Mouse (Mus musculus) midbrain, postnatal 0 days (tissue): Measurements from ENCODE around the gene Frmd4b. TPM values are rescaled to one million over a fixed set of nuclear protein-coding genes. Genes with fewer than 3 reads are reported as not detected.

ENCODE experiments used
- ATAC-seq: fragments of 200-750 bp; cut with Nextera tagmentation; 2 replicates; pipeline ENCODE4 v1.8.0; 2017; ENCODE audit warnings: moderate number of reproducible peaks, mild to moderate bottlenecking, moderate TSS enrichment, moderate library complexity; ENCODE audit not compliant: low FRiP score
- DNase-seq: peaks from one replicate; pipeline ENCODE4 v3.0.0-alpha.2; 2015; ENCODE audit warnings: low spot score
- H3K27ac ChIP-seq: fragments of 300-500 bp; sonication (generic); 2 replicates; pipeline ENCODE4 v1.5.1; 2014; ENCODE audit warnings: low read depth, mild to moderate bottlenecking, low read length, mixed read lengths
- H3K27me3 ChIP-seq: fragments of 300-500 bp; sonication (generic); 2 replicates; pipeline ENCODE4 v1.6.1; 2014; ENCODE audit warnings: low read length, control low read depth, mixed read lengths; ENCODE audit not compliant: insufficient read depth
- H3K36me3 ChIP-seq: fragments of 300-500 bp; sonication (generic); 2 replicates; pipeline ENCODE4 v1.6.1; 2014; ENCODE audit warnings: low read length, control low read depth, mixed read lengths; ENCODE audit not compliant: insufficient read depth
- H3K4me1 ChIP-seq: fragments of 300-500 bp; sonication (generic); 2 replicates; pipeline ENCODE4 v1.6.1; 2014; ENCODE audit warnings: mild to moderate bottlenecking, control low read depth, antibody characterized with exemption, low read length, mixed read lengths; ENCODE audit not compliant: insufficient read depth
- H3K4me2 ChIP-seq: fragments of 300-500 bp; sonication (generic); 2 replicates; pipeline ENCODE4 v1.6.1; 2014; ENCODE audit warnings: low read depth, mild to moderate bottlenecking, low read length, mixed read lengths; ENCODE audit not compliant: poor library complexity, severe bottlenecking
- H3K4me3 ChIP-seq: fragments of 300-500 bp; sonication (generic); 2 replicates; pipeline ENCODE4 v1.5.1; 2014; ENCODE audit warnings: low read depth, mild to moderate bottlenecking, low read length, moderate library complexity
- H3K9ac ChIP-seq: fragments of 300-500 bp; sonication (generic); replicated peaks from 2 replicates; pipeline ENCODE4 v1.6.1; 2014; ENCODE audit warnings: mild to moderate bottlenecking, low read length, moderate library complexity, mixed read lengths; ENCODE audit not compliant: poor library complexity, severe bottlenecking
- H3K9me3 ChIP-seq: fragments of 300-500 bp; sonication (generic); 2 replicates; pipeline ENCODE4 v1.6.1; 2016; ENCODE audit warnings: low read length, control low read depth
- CTCF ChIP-seq: IDR thresholded peaks from 2 replicates; pipeline ENCODE4 v1.5.1; 2016; ENCODE audit warnings: antibody characterized with exemption, mild to moderate bottlenecking
- WGBS: fragments of 180-500 bp; shearing (Covaris S2); extraction: QIAGEN DNeasy Blood & Tissue Kit; methylation state at CpG from one replicate; pipeline ENCODE4 v1.1.7; 2014; 5-methylcytosine and 5-hydroxymethylcytosine counted together
- polyA plus RNA-seq: library from polyadenylated mRNA; unstranded; fragments of >200 nt; fragmentation: Nextera tagmentation; extraction: Ambion mirVana; gene quantifications from 2 replicates; pipeline ENCODE4 v1.2.1, GENCODE M21; 2015
- total RNA-seq: library from RNA; depleted of rRNA; stranded (reverse); fragments of >200 nt; gene quantifications from 2 replicates; pipeline ENCODE4 v1.2.3, GENCODE M21; 2014

The Frmd4b gene
- total and polyA plus RNA-seq, 2 experiments from 2014 or later = 7.9 to 20.7 TPM

GRCm38 (mm10) chr6:97405311-97405710 is 212.0 kb downstream of the Frmd4b start:
- DNase-seq (no peak), ATAC-seq (no peak)
- Histone ChIP-seq H3K9me3 (no peaks in the 10 kb centered on the region), H3K27ac (no peak overlapping the region), H3K4me3 (no peak overlapping the region), H3K4me1 (no peaks in the 10 kb centered on the region), H3K4me2 (no peak overlapping the region), H3K9ac (no peak overlapping the region), H3K27me3 (no peaks in the 10 kb centered on the region), H3K36me3 (no peaks in the 10 kb centered on the region)
- 66% methylated on average over 7 of the region's 7 CpGs for WGBS
- TF ChIP-seq CTCF = no peak

DNA sequence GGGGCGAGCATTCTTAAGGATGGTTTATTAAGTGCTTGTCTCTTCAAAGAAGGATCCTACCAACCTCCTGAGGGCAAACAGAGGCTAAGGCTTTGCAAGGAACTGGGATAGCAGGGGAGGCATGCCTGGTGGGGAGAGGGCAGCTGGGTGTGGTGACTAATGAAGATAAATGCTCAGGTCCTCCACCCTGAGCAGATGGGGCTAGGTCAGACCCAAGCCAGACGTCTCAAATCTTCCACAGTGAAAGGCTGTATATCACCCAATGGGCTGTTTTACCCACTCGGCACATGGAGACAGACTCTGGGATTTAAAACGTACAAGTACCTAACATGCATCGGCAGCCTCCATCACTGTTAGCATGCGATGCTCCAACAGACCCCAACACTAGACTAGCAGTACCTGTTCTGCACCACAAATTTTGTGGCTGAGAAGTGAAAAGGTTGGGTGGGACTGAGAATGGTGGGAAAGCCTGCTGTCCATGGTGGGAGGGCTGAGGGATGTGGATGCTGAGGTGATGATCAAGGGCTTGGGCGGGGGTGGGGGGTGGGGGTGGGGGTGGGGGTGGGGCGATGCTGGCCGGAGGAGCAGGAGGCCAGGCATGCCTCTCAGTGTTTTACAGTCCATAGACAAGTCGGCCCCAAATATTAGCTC is 214.4 kb downstream of the Frmd4b start:
- H3K27me3 ChIP-seq = no peaks in the 10 kb centered on the region
- H3K4me3 ChIP-seq = no peak overlapping the region
- no peak overlapping the region for H3K27ac ChIP-seq
- no peak for DNase-seq
- H3K4me1 ChIP-seq = no peaks in the 10 kb centered on the region
- H3K9me3 ChIP-seq = no peaks in the 10 kb centered on the region
- H3K9ac ChIP-seq = no peak overlapping the region
- H3K4me2 ChIP-seq = no peak overlapping the region
- no peak for TF ChIP-seq CTCF
- WGBS = 79% methylated on average over 10 of the region's 10 CpGs
- ATAC-seq = no peak
- no peaks in the 10 kb centered on the region for H3K36me3 ChIP-seq

DNA sequence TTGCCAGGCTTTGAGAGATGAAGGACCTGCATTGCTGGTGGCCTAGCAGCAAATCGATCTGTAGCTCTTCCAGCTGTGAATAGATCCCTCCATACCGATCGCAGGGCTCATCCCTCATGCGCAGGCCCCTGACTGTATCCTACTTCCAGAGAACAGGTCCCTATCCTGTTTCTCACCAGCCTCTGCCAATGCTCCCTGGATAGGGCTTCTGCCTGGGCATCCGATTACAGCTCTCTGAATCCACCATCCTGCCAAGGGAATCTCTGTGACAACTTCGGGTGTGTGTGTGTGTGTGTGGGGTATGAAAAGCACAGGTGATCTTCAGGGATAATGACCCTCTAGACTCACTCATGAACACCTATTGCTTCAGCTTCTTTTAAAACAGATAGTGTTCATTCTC is 216.9 kb downstream of the Frmd4b start:
- H3K27me3 ChIP-seq = no peaks in the 10 kb centered on the region
- no peak overlapping the region for H3K4me2 ChIP-seq
- H3K27ac ChIP-seq = no peak overlapping the region
- ATAC-seq (no peak), DNase-seq (no peak)
- H3K9me3 ChIP-seq = no peaks in the 10 kb centered on the region
- no peak overlapping the region for H3K4me3 ChIP-seq
- TF ChIP-seq CTCF = no peak
- H3K9ac ChIP-seq = no peak overlapping the region
- peaks cover 5% of the 10 kb centered on the region; the same call in 1 of the 2 replicates for H3K4me1 ChIP-seq
- WGBS = 94% methylated on average over 6 of the region's 6 CpGs
- no peaks in the 10 kb centered on the region for H3K36me3 ChIP-seq

GRCm38 (mm10) chr6:97397935-97398334 is 219.4 kb downstream of the Frmd4b start:
- H3K4me1 ChIP-seq = peaks cover 6% of the 10 kb centered on the region; the same call in 1 of the 2 replicates
- H3K36me3 ChIP-seq = no peaks in the 10 kb centered on the region
- H3K4me2 ChIP-seq = no peak overlapping the region
- ATAC-seq (no peak), DNase-seq (no peak)
- WGBS = 81% methylated on average over 4 of the region's 4 CpGs
- H3K9me3 ChIP-seq = no peaks in the 10 kb centered on the region
- no peak overlapping the region for H3K4me3 ChIP-seq
- H3K27ac ChIP-seq = no peak overlapping the region
- H3K27me3 ChIP-seq = no peaks in the 10 kb centered on the region
- no peak overlapping the region for H3K9ac ChIP-seq
- TF ChIP-seq CTCF = no peak

DNA sequence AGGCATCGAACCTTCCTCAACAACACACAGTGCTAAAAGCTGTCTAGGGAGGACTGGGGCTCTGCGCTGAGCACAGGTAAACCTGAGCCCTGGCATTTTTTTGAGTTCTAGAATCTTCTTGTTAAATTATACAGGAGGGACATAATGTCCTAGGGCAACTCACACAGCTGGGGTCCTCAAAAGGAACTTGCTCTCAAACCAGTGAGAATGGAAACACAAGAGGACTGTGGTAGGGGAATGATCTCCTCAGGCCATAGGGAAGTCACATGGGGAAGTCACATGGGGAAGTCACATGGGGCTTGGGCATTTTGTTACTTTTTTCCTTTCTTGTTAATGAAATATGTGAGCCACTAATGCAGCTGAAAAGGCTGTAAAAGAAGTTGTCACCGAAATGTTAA is 220.4 kb downstream of the Frmd4b start:
- H3K27me3 ChIP-seq = no peaks in the 10 kb centered on the region
- DNase-seq (no peak), ATAC-seq (no peak)
- 52% methylated on average over 3 of the region's 3 CpGs for WGBS
- H3K9ac ChIP-seq = no peak overlapping the region
- no peak for TF ChIP-seq CTCF
- H3K4me1 ChIP-seq = peaks cover 6% of the 10 kb centered on the region; the same call in 1 of the 2 replicates
- no peaks in the 10 kb centered on the region for H3K9me3 ChIP-seq
- no peak overlapping the region for H3K4me2 ChIP-seq
- H3K27ac ChIP-seq = no peak overlapping the region
- no peaks in the 10 kb centered on the region for H3K36me3 ChIP-seq
- no peak overlapping the region for H3K4me3 ChIP-seq

DNA sequence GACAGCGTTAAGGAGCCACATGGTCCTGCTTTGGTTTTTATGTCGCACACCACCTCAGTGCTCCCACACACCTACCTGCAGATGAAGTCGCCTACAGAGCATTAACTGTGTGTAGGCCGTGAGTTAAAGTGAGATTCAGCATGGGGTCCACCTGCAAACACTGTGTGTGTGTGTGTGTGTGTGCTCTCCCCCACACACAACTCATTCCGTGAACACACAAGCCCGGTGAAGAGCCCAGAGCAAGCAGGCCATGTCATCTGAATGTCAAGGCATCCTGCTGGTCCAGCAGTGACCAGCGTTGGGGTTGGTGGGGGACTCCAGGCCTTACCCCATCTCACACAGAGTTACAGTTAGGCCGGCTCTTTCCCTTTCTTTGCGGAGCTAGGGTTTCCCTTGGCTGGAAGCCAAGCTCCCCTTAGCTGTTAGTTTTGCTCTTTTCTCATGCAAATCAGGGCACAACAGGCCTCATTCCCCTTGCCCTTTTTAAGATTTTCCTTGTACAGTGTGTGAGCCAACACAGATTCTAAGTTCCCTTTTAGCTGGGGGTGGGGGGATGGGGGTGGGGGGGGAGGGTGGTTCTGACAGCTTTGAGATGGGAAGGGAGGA is 220.9 kb downstream of the Frmd4b start:
- WGBS = 23% methylated on average over 9 of the region's 9 CpGs

More for the DNA sequence above, 220.9 kb downstream of the Frmd4b start:
- no peak overlapping the region for H3K4me2 ChIP-seq
- H3K9ac ChIP-seq = no peak overlapping the region
- H3K27ac ChIP-seq = no peak overlapping the region
- H3K4me1 ChIP-seq = peaks cover 6% of the 10 kb centered on the region; the same call in 1 of the 2 replicates
- no peak for TF ChIP-seq CTCF
- no peaks in the 10 kb centered on the region for H3K27me3 ChIP-seq
- H3K36me3 ChIP-seq = no peaks in the 10 kb centered on the region
- no peak overlapping the region for H3K4me3 ChIP-seq
- no peaks in the 10 kb centered on the region for H3K9me3 ChIP-seq
- DNase-seq = peak; percentile 78
- ATAC-seq = no peak
